Mouse (Mus musculus): ENCODE measurements around the gene Gnrhr. TPM values are rescaled to one million over a fixed set of nuclear protein-coding genes. Genes with fewer than 3 reads are reported as not detected.
A peak's percentile ranks its signal among the peaks of the same experiment; 100 is the strongest.

Gene Gnrhr
- polyA plus RNA-seq, 1 experiment: not detected

DNA sequence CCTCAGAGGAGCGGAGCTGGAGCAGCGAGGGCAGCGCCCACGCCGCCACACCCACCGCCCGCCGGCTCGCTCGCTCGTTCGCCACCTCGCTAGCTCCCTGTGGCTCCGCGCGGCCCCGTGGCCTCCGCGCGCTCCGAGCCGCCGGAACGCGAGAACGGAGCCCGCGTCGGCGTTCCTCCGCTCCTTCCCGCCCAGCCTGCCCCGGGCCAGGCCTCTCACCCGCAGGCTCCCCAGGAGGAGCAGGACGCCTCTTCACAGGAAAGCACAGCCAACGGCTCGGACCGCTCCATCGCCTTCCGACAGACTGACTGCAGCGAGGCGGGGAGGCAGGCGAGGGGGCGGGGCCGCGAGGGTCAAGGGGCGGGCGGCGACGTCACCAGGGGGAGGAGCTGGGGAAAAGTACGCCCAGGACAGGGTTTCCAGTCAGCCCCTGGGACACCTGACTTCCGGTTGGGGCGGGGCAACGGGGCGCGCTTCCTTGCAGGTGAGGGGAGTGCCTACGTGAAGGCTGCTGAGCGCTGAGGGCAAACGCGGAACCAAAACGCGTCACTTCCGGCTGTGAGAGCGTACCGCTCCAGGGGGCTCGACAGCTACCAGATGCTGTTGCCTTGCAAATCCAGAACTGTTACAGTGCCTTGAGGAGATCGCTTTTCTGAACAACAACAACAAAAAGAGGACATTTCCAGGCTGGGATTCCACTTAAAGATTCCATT is 25.1 kb downstream of the Gnrhr start, which contains the start of gene Uba6:
Gene Uba6, minus strand, starts transcription at position 355 of the 713 bp plus-strand sequence.
- Histone ChIP-seq H3K27me3 (ENCODE audit: control insufficient read depth, insufficient read depth, insufficient read length) (no peaks in the 10 kb centered on the region), H3K36me3 (ENCODE audit: control insufficient read depth, insufficient read depth) (no peaks in the 10 kb centered on the region), H3K4me2 (ENCODE audit: low read depth) (peak within 1 kb of the TSS; percentile 89), H3ac (ENCODE audit: control insufficient read depth, insufficient read length) (peak within 1 kb of the TSS; percentile 59), H3K4me3 (peak within 1 kb of the TSS; percentile 67), H3K79me2 (ENCODE audit: control insufficient read depth, insufficient read depth) (peaks cover 7% of the 10 kb centered on the region)
- TF ChIP-seq CEBPB (IDR thresholded peaks at IDR 0.05; ENCODE audit: insufficient read depth, poor library complexity, severe bottlenecking): no peak
- TF ChIP-seq E2F4 (IDR thresholded peaks at IDR 0.05; ENCODE audit: insufficient read depth): no peak
- TF ChIP-seq TCF3 (IDR thresholded peaks at IDR 0.05; ENCODE audit: insufficient read length, low read depth): no peak
- peak in 1 of 3 experiments; percentile 7 for TF ChIP-seq MYOG (IDR thresholded peaks at IDR 0.05; ENCODE audit: control insufficient read depth in 1 of 3, insufficient read depth in 1 of 3, insufficient read length in 2 of 3, low read depth in 2 of 3)
- peak; percentile 90 for TF ChIP-seq POLR2A (IDR thresholded peaks at IDR 0.05; ENCODE audit: insufficient read length, low read depth)
- TF ChIP-seq USF1 (IDR thresholded peaks at IDR 0.05; ENCODE audit: low read depth): peak; percentile 62
- TF ChIP-seq SRF (IDR thresholded peaks at IDR 0.05; ENCODE audit: control insufficient read depth, insufficient read length, low read depth): no peak
- peak; percentile 19 for TF ChIP-seq REST (IDR thresholded peaks at IDR 0.05; ENCODE audit: insufficient read depth, insufficient read length)
- TF ChIP-seq MAX (IDR thresholded peaks at IDR 0.05; ENCODE audit: low read depth): no peak
- TF ChIP-seq POLR2AphosphoS2 (IDR thresholded peaks at IDR 0.05; ENCODE audit: insufficient read length, low read depth): peak; percentile 21
- TF ChIP-seq MYOD1 (IDR thresholded peaks at IDR 0.05; ENCODE audit: control insufficient read depth in 1 of 3, insufficient read length in 2 of 3, low read depth in 2 of 3): peak in 1 of 3 experiments; percentile 33
- TF ChIP-seq TCF12 (IDR thresholded peaks at IDR 0.05; ENCODE audit: insufficient read depth, poor library complexity, severe bottlenecking): no peak

- Histone ChIP-seq H3K79me2 (ENCODE audit: control insufficient read depth, insufficient read depth) (peaks cover 7% of the 10 kb centered on the region), H3K4me3 (peak overlapping the region; percentile 67), H3ac (ENCODE audit: control insufficient read depth, insufficient read length) (peak overlapping the region; percentile 59), H3K36me3 (ENCODE audit: control insufficient read depth, insufficient read depth) (peaks cover under 1% of the 10 kb centered on the region), H3K27me3 (ENCODE audit: control insufficient read depth, insufficient read depth, insufficient read length) (no peaks in the 10 kb centered on the region), H3K4me2 (ENCODE audit: low read depth) (peak overlapping the region; percentile 89)
- TF ChIP-seq TCF12 (IDR thresholded peaks at IDR 0.05; ENCODE audit: insufficient read depth, poor library complexity, severe bottlenecking) (no peak), TCF3 (IDR thresholded peaks at IDR 0.05; ENCODE audit: insufficient read length, low read depth) (no peak), USF1 (IDR thresholded peaks at IDR 0.05; ENCODE audit: low read depth) (no peak), MAX (IDR thresholded peaks at IDR 0.05; ENCODE audit: low read depth) (no peak), POLR2AphosphoS2 (IDR thresholded peaks at IDR 0.05; ENCODE audit: insufficient read length, low read depth) (no peak)
Observed at GRCm38 (mm10) chr5:86172088-86172448, 25.6 kb downstream of the Gnrhr start.

Other genes starting within 250 kb of the Gnrhr start
- 3.8 TPM for gene Cenpc1, start 132.3 kb downstream of the Gnrhr start, polyA plus RNA-seq (2012; fragmentation: generic; extraction: Trizol)
- gene Stap1, start 126.2 kb downstream of the Gnrhr start, polyA plus RNA-seq (2012; fragmentation: generic; extraction: Trizol): 0.08 TPM
- gene Uba6, start 25.1 kb downstream of the Gnrhr start, polyA plus RNA-seq (2012; fragmentation: generic; extraction: Trizol): 1.9 TPM
- gene Tmprss11c, start 91.4 kb upstream of the Gnrhr start, polyA plus RNA-seq (2012; fragmentation: generic; extraction: Trizol): not detected
- gene Tmprss11d, start 175.5 kb upstream of the Gnrhr start, polyA plus RNA-seq (2012; fragmentation: generic; extraction: Trizol): not detected